Comparison of ENCODE assay signal across 24 mouse cellular contexts in the genomic region with DNA sequence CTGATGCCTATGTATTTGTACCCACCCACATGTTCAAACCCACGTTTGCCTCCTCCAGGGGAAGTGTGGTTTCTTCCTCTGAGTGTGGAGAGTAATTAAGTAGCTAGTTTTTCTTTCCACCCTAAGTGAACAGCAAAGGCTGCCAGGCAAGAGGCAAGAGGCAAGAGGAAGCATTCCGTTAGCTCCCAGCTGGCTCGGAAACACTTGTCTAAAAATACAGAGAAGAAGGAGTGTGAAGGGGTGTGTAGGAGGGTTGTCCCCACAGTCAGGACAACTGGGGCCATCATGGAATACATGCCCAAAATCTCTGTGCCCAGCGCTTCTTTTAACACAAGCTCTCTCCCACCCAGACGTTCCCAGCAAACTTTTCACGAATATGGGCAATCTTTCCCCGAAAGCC.
DNase-seq lines count a peak whose midpoint lies in the region; ATAC-seq lines count a peak whose summit lies in the region.
"Had no signal": no experiment of that assay in that cellular context is flagged by ENCODE, and none has a peak within 500 bp of the region (broad histone marks: within the 10 kb centered on the region; RNA-seq: fewer than 3 reads in every experiment).

No protein-coding gene starts in this region.

- no peaks in the 10 kb centered on the region for H3K36me3 ChIP-seq in forebrain, embryonic 14.5 days (ENCODE audit: control insufficient read depth, insufficient read depth, low read length)
- no peaks in the 10 kb centered on the region for H3K36me3 ChIP-seq in forebrain, embryonic 15.5 days
- no peaks in the 10 kb centered on the region for H3K36me3 ChIP-seq in heart, embryonic 11.5 days (ENCODE audit: control insufficient read depth, insufficient read depth, low read length)
- H3K36me3 ChIP-seq: heart, embryonic 13.5 days; hindbrain, embryonic 15.5 days; kidney, embryonic 15.5 days; limb, embryonic 15.5 days; neural tube, embryonic 15.5 days had no signal

- H3K9me3 ChIP-seq in forebrain, embryonic 14.5 days (replicated peaks; ENCODE audit: control insufficient read depth, low read length), result no peaks in the 10 kb centered on the region
- H3K9me3 ChIP-seq in forebrain, embryonic 15.5 days, result no peaks in the 10 kb centered on the region
- no peaks in the 10 kb centered on the region for H3K9me3 ChIP-seq in heart, embryonic 11.5 days (replicated peaks; ENCODE audit: control insufficient read depth, low read length)
- H3K9me3 ChIP-seq: heart, embryonic 13.5 days; hindbrain, embryonic 15.5 days; kidney, embryonic 15.5 days; limb, embryonic 15.5 days; megakaryocyte, embryonic 14.5 days; neural tube, embryonic 15.5 days had no signal

- peak; percentile 25 for DNase-seq in forebrain, embryonic 14.5 days (ENCODE audit: low spot score)
- DNase-seq in right cerebral cortex, adult 18-20 months, result peak; percentile 80
- no peak for DNase-seq in right cerebral cortex, postnatal 4 days
- DNase-seq in left cerebral cortex, postnatal 25 days (ENCODE audit: low spot score in 2 of 2), result peak; percentile 32 to 92
- DNase-seq in telencephalon, adult 2 months (ENCODE audit: low read depth, low spot score), result peak; percentile 74
- DNase-seq: adrenal gland, postnatal 10 days; cerebellum, postnatal 36 days; kidney, postnatal 4 days; liver, postnatal 0 days; lung, postnatal 14 days; spleen, adult 18-20 months; thymus, adult 2 months had no signal

- intact Hi-C loops in left cerebral cortex, postnatal 25 days (cut with DNase I), result loop anchor here (1.0 to 10.0 kb wide), 6 partner anchors 32 to 514 kb away; a partner anchor contains a TSS

- H3K9ac ChIP-seq in forebrain, embryonic 14.5 days (ENCODE audit: low read length), result no peak overlapping the region
- H3K9ac ChIP-seq in forebrain, embryonic 15.5 days (replicated peaks), result no peak overlapping the region
- no peak overlapping the region for H3K9ac ChIP-seq in heart, embryonic 11.5 days (ENCODE audit: low read depth, low read length)
- H3K9ac ChIP-seq: heart, embryonic 13.5 days; hindbrain, embryonic 15.5 days; kidney, embryonic 15.5 days; limb, embryonic 15.5 days; liver, postnatal 0 days; neural tube, embryonic 15.5 days had no signal

- H3K27ac ChIP-seq in forebrain, embryonic 14.5 days (ENCODE audit: low read depth, low read length), result no peak overlapping the region
- H3K27ac ChIP-seq in forebrain, embryonic 15.5 days (replicated peaks), result no peak overlapping the region
- no peak overlapping the region for H3K27ac ChIP-seq in heart, embryonic 11.5 days (ENCODE audit: low read depth, low read length)
- H3K27ac ChIP-seq: heart, embryonic 13.5 days; hindbrain, embryonic 15.5 days; kidney, embryonic 15.5 days; left cerebral cortex, adult 2 months; limb, embryonic 15.5 days; neural tube, embryonic 15.5 days had no signal

- H3K4me1 ChIP-seq in forebrain, embryonic 14.5 days (ENCODE audit: control insufficient read depth, insufficient read depth, low read length), result peaks cover 10% of the 10 kb centered on the region; the same call in 1 of the 2 replicates
- H3K4me1 ChIP-seq in forebrain, embryonic 15.5 days, result peaks cover 23% of the 10 kb centered on the region
- no peaks in the 10 kb centered on the region for H3K4me1 ChIP-seq in heart, embryonic 11.5 days (ENCODE audit: control insufficient read depth, insufficient read depth, low read length)
- H3K4me1 ChIP-seq: kidney, embryonic 15.5 days; megakaryocyte, embryonic 14.5 days had no signal

- H3K27me3 ChIP-seq in forebrain, embryonic 14.5 days (replicated peaks; ENCODE audit: control insufficient read depth, insufficient read depth, low read length), result 0 out of 2 replicates have a peak, but pooled peaks cover 3% of the 10 kb centered on the region
- no peaks in the 10 kb centered on the region for H3K27me3 ChIP-seq in forebrain, embryonic 15.5 days
- H3K27me3 ChIP-seq in heart, embryonic 11.5 days (ENCODE audit: control insufficient read depth, insufficient read depth, low read length), result 0 out of 2 replicates have a peak, but pooled peaks cover 6% of the 10 kb centered on the region
- H3K27me3 ChIP-seq: megakaryocyte, embryonic 14.5 days had no signal

- ATAC-seq in forebrain, embryonic 14.5 days, result no peak
- no peak for ATAC-seq in forebrain, embryonic 15.5 days (replicated peaks)
- no peak for ATAC-seq in activated CD4-positive, CD25-positive, alpha-beta regulatory T cell, adult 4 months
- ATAC-seq in heart, embryonic 11.5 days (replicated peaks; ENCODE audit: insufficient number of reproducible peaks, low FRiP score, low TSS enrichment), result no peak
- ATAC-seq: intestine, embryonic 16.5 days; liver, postnatal 0 days; midbrain, embryonic 16.5 days had no signal

- H3K4me3 ChIP-seq in forebrain, embryonic 14.5 days (ENCODE audit: low read depth, low read length), result no peak overlapping the region
- H3K4me3 ChIP-seq in forebrain, embryonic 15.5 days, result no peak overlapping the region
- H3K4me3 ChIP-seq in heart, embryonic 11.5 days (ENCODE audit: low read depth, low read length), result no peak overlapping the region
- H3K4me3 ChIP-seq: heart, embryonic 13.5 days; hindbrain, embryonic 15.5 days; kidney, embryonic 15.5 days; left cerebral cortex, adult 2 months; limb, embryonic 15.5 days; megakaryocyte, embryonic 14.5 days; neural tube, embryonic 15.5 days had no signal

- WGBS in forebrain, embryonic 14.5 days, result 46% methylated on average over 7 of the region's 7 CpGs
- 33% methylated on average over 7 of the region's 7 CpGs for WGBS in forebrain, embryonic 15.5 days
- WGBS in heart, embryonic 11.5 days (ENCODE audit: insufficient replicate concordance), result 49% methylated on average over 7 of the region's 7 CpGs

- H3K4me2 ChIP-seq in forebrain, embryonic 14.5 days (ENCODE audit: low read length), result no peak overlapping the region
- H3K4me2 ChIP-seq in forebrain, embryonic 15.5 days (replicated peaks), result no peak overlapping the region
- no peak overlapping the region for H3K4me2 ChIP-seq in heart, embryonic 11.5 days
- H3K4me2 ChIP-seq: heart, embryonic 13.5 days; hindbrain, embryonic 15.5 days; kidney, embryonic 15.5 days; limb, embryonic 15.5 days; neural tube, embryonic 15.5 days had no signal
